Mouse (Mus musculus): ENCODE measurements at regions not wholly inside any gene's neighbourhood (a gene's known extent, or its start where the extent isn't known, plus 50 kb on each side); places are given as distances from the start of the nearest gene placed in this dataset.
A peak's percentile ranks its signal among the peaks of the same experiment; 100 is the strongest.

GRCm38 (mm10) chr15:59864746-59865499 lies 151.5 kb downstream of the 4933412E24Rik start:
- H3K27me3 ChIP-seq (replicated peaks; ENCODE audit: control insufficient read depth, insufficient read depth, low read length), result no peaks in the 10 kb centered on the region
- no peaks in the 10 kb centered on the region for H3K9me3 ChIP-seq (ENCODE audit: control insufficient read depth, low read length)
- ATAC-seq, result peak; percentile 21; the same call in 1 of the 2 replicates
- no peak overlapping the region for H3K4me2 ChIP-seq (ENCODE audit: low read depth, low read length)
- H3K27ac ChIP-seq (ENCODE audit: low read length), result no peak overlapping the region
- H3K4me3 ChIP-seq (ENCODE audit: low read length), result no peak overlapping the region
- no peaks in the 10 kb centered on the region for H3K4me1 ChIP-seq (ENCODE audit: control insufficient read depth, insufficient read depth, low read length)
- no peak overlapping the region for H3K9ac ChIP-seq (ENCODE audit: low read depth, low read length)
- WGBS, result 48% methylated on average over 18 of the region's 18 CpGs
- H3K36me3 ChIP-seq (ENCODE audit: control insufficient read depth, insufficient read depth, low read length), result no peaks in the 10 kb centered on the region

GRCm38 (mm10) chr15:59852271-59853000 lies 164.0 kb downstream of the 4933412E24Rik start:
- H3K27me3 ChIP-seq (replicated peaks; ENCODE audit: control insufficient read depth, insufficient read depth, low read length), result no peaks in the 10 kb centered on the region
- no peaks in the 10 kb centered on the region for H3K9me3 ChIP-seq (ENCODE audit: control insufficient read depth, low read length)
- no peak overlapping the region for H3K4me2 ChIP-seq (ENCODE audit: low read depth, low read length)
- H3K4me1 ChIP-seq (ENCODE audit: control insufficient read depth, insufficient read depth, low read length), result no peaks in the 10 kb centered on the region
- H3K9ac ChIP-seq (ENCODE audit: low read depth, low read length), result no peak overlapping the region
- no peak overlapping the region for H3K4me3 ChIP-seq (ENCODE audit: low read length)
- WGBS, result 76% methylated on average over 12 of the region's 12 CpGs
- ATAC-seq, result no peak
- no peaks in the 10 kb centered on the region for H3K36me3 ChIP-seq (ENCODE audit: control insufficient read depth, insufficient read depth, low read length)
- H3K27ac ChIP-seq (ENCODE audit: low read length), result no peak overlapping the region

GRCm38 (mm10) chr15:59845158-59845739 lies 171.2 kb downstream of the 4933412E24Rik start:
- no peak for ATAC-seq

GRCm38 (mm10) chr15:59836631-59837030 lies 179.8 kb downstream of the 4933412E24Rik start:
- 0 out of 2 replicates have a peak, but pooled peaks cover 3% of the 10 kb centered on the region for H3K4me1 ChIP-seq (ENCODE audit: control insufficient read depth, insufficient read depth, low read length)
- WGBS, result 61% methylated on average over 5 of the region's 5 CpGs
- no peak for ATAC-seq
- H3K4me2 ChIP-seq (ENCODE audit: low read depth, low read length), result no peak overlapping the region
- H3K36me3 ChIP-seq (ENCODE audit: control insufficient read depth, insufficient read depth, low read length), result no peaks in the 10 kb centered on the region
- H3K27me3 ChIP-seq (replicated peaks; ENCODE audit: control insufficient read depth, insufficient read depth, low read length), result no peaks in the 10 kb centered on the region
- H3K9ac ChIP-seq (ENCODE audit: low read depth, low read length), result no peak overlapping the region
- H3K9me3 ChIP-seq (ENCODE audit: control insufficient read depth, low read length), result no peaks in the 10 kb centered on the region
- H3K4me3 ChIP-seq (ENCODE audit: low read length), result no peak overlapping the region
- H3K27ac ChIP-seq (ENCODE audit: low read length), result no peak overlapping the region

More at GRCm38 (mm10) chr15:59845158-59845739, 171.2 kb downstream of the 4933412E24Rik start:
- H3K27me3 ChIP-seq (replicated peaks; ENCODE audit: control insufficient read depth, insufficient read depth, low read length), result no peaks in the 10 kb centered on the region
- no peak overlapping the region for H3K9ac ChIP-seq (ENCODE audit: low read depth, low read length)
- H3K4me1 ChIP-seq (ENCODE audit: control insufficient read depth, insufficient read depth, low read length), result no peaks in the 10 kb centered on the region
- no peaks in the 10 kb centered on the region for H3K9me3 ChIP-seq (ENCODE audit: control insufficient read depth, low read length)
- WGBS, result 74% methylated on average over 7 of the region's 7 CpGs
- H3K27ac ChIP-seq (ENCODE audit: low read length), result no peak overlapping the region
- H3K4me2 ChIP-seq (ENCODE audit: low read depth, low read length), result no peak overlapping the region
- no peak overlapping the region for H3K4me3 ChIP-seq (ENCODE audit: low read length)
- H3K36me3 ChIP-seq (ENCODE audit: control insufficient read depth, insufficient read depth, low read length), result no peaks in the 10 kb centered on the region

GRCm38 (mm10) chr15:59833232-59833631 lies 183.2 kb downstream of the 4933412E24Rik start:
- Histone ChIP-seq H3K27ac (ENCODE audit: low read length) (no peak overlapping the region), H3K4me2 (ENCODE audit: low read depth, low read length) (no peak overlapping the region), H3K9ac (ENCODE audit: low read depth, low read length) (no peak overlapping the region), H3K27me3 (replicated peaks; ENCODE audit: control insufficient read depth, insufficient read depth, low read length) (no peaks in the 10 kb centered on the region), H3K4me1 (ENCODE audit: control insufficient read depth, insufficient read depth, low read length) (peaks cover 4% of the 10 kb centered on the region; the same call in 1 of the 2 replicates), H3K4me3 (ENCODE audit: low read length) (no peak overlapping the region), H3K9me3 (ENCODE audit: control insufficient read depth, low read length) (no peaks in the 10 kb centered on the region), H3K36me3 (ENCODE audit: control insufficient read depth, insufficient read depth, low read length) (no peaks in the 10 kb centered on the region)
- WGBS, result 91% methylated on average over 3 of the region's 3 CpGs
- no peak for ATAC-seq

GRCm38 (mm10) chr15:59831481-59831880 lies 184.9 kb downstream of the 4933412E24Rik start:
- Histone ChIP-seq H3K4me2 (ENCODE audit: low read depth, low read length) (no peak overlapping the region), H3K9me3 (ENCODE audit: control insufficient read depth, low read length) (no peaks in the 10 kb centered on the region), H3K27ac (ENCODE audit: low read length) (no peak overlapping the region), H3K27me3 (replicated peaks; ENCODE audit: control insufficient read depth, insufficient read depth, low read length) (no peaks in the 10 kb centered on the region), H3K4me3 (ENCODE audit: low read length) (no peak overlapping the region), H3K9ac (ENCODE audit: low read depth, low read length) (no peak overlapping the region), H3K4me1 (ENCODE audit: control insufficient read depth, insufficient read depth, low read length) (peaks cover 4% of the 10 kb centered on the region; the same call in 1 of the 2 replicates), H3K36me3 (ENCODE audit: control insufficient read depth, insufficient read depth, low read length) (no peaks in the 10 kb centered on the region)
- no peak for ATAC-seq
- 81% methylated on average over 2 of the region's 2 CpGs for WGBS

GRCm38 (mm10) chr15:59830553-59831462 lies 185.6 kb downstream of the 4933412E24Rik start:
- WGBS, result 57% methylated on average over 17 of the region's 17 CpGs
- peak; percentile 92 for ATAC-seq
- H3K4me2 ChIP-seq (ENCODE audit: low read depth, low read length), result 0 out of 2 replicates have a peak overlapping the region, but pooled peaks have one; percentile 22

GRCm38 (mm10) chr15:59828421-59828820 lies 188.0 kb downstream of the 4933412E24Rik start:
- Histone ChIP-seq H3K4me3 (ENCODE audit: low read length) (no peak overlapping the region), H3K27me3 (replicated peaks; ENCODE audit: control insufficient read depth, insufficient read depth, low read length) (no peaks in the 10 kb centered on the region), H3K27ac (ENCODE audit: low read length) (no peak overlapping the region), H3K9me3 (ENCODE audit: control insufficient read depth, low read length) (no peaks in the 10 kb centered on the region), H3K9ac (ENCODE audit: low read depth, low read length) (no peak overlapping the region), H3K4me1 (ENCODE audit: control insufficient read depth, insufficient read depth, low read length) (peaks cover 14% of the 10 kb centered on the region), H3K36me3 (ENCODE audit: control insufficient read depth, insufficient read depth, low read length) (no peaks in the 10 kb centered on the region), H3K4me2 (ENCODE audit: low read depth, low read length) (no peak overlapping the region)
- 20% methylated on average over 5 of the region's 5 CpGs for WGBS
- peak; percentile 8; the same call in 1 of the 2 replicates for ATAC-seq

More at GRCm38 (mm10) chr15:59830553-59831462, 185.6 kb downstream of the 4933412E24Rik start:
- peaks cover 9% of the 10 kb centered on the region; the same call in 1 of the 2 replicates for H3K4me1 ChIP-seq (ENCODE audit: control insufficient read depth, insufficient read depth, low read length)
- H3K4me3 ChIP-seq (ENCODE audit: low read length), result no peak overlapping the region
- H3K36me3 ChIP-seq (ENCODE audit: control insufficient read depth, insufficient read depth, low read length), result no peaks in the 10 kb centered on the region
- H3K27ac ChIP-seq (ENCODE audit: low read length), result peak overlapping the region; percentile 87
- H3K27me3 ChIP-seq (replicated peaks; ENCODE audit: control insufficient read depth, insufficient read depth, low read length), result no peaks in the 10 kb centered on the region
- peak overlapping the region; percentile 46; the same call in 1 of the 2 replicates for H3K9ac ChIP-seq (ENCODE audit: low read depth, low read length)
- no peaks in the 10 kb centered on the region for H3K9me3 ChIP-seq (ENCODE audit: control insufficient read depth, low read length)

Measured in intestine, embryonic 16.5 days (tissue).